Mouse (Mus musculus) adrenal gland, adult 10 weeks (tissue): ENCODE data around the gene Gm28035. TPM values are rescaled to one million over a fixed set of nuclear protein-coding genes. Genes with fewer than 3 reads are reported as not detected.

Experiments used
- polyA plus RNA-seq: library from polyadenylated mRNA; stranded (reverse); fragments of 350-450 nt; fragmentation: Illumina TruSeq; extraction: RNeasy Lipid Tissue Mini Kit (QIAGEN cat#74804); gene quantifications from one replicate; pipeline ENCODE4 v1.2.3, GENCODE M21; 2014; ENCODE audit warnings: low read depth, low replicate concordance

Gene Gm28035
- polyA plus RNA-seq, result not detected

DNA sequence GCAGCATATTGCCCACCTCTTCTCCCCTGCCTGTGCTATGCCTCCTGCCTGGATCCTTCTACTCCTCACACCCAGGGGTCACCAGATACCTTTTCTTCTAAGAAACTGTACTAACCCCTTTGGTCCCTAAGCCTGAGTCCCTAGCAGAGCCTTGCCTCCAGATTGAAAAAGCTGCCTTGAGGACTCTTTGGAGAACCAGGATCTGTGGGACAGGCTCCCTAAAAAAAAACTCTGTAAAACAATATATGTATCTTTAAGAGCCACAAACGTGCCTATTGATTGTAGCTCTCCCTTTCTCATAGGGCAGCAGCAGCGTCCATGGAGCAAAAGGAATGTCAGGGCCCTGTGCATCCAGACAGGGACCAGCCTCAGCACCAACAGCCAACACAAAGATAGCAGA, at the start of gene Gm28035:
Gm28035 (plus strand) TSS at position 301 of the 400 bp plus-strand sequence.

DNA sequence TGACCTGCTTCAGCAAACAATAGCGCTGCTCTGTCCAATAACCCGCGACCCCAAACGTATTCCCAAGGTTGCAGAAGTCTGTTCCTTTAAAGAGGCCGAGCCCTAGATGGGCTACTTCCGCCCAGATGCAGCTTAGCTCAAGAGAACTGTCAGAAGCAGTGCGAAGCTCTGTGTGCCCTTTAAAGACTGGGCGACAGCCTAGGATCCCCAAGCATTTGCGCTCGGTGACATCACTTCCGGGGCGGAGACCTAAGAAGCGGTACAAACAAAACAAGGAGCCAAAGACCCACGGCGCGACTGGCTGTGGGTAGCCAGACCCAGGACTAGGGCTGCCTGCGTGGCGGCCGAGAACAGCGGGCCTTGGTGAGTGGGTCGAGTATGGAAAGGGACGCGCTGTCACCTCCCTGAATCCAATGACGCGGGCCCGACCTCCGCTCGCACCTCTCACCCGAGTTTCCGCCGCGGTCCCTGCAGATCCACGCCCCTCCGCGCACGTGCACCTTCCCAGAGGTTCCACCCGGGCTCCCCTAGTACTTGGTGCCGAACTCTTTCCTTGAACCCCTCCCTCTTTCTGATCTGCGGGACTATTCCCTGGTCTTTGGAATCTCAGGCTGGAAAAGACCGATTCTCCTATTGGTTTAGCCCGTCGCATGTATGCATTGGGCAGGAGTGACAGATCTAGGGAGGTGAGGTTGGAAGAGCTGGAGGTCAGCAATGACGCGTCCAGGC, 34.6 kb upstream of the Gm28035 start, which contains the start of gene Kyat1:
Kyat1 (minus strand) TSS at position 219 of the 729 bp plus-strand sequence.

GRCm38 (mm10) chr2:30237199-30237880, 3.0 kb upstream of the Gm28035 start, which contains the start of gene Lrrc8a:
Gene Lrrc8a (plus strand): TSS chr2:30237715.

GRCm38 (mm10) chr2:30265767-30266253, 25.4 kb downstream of the Gm28035 start, which contains the start of gene Phyhd1:
Gene Phyhd1 (plus strand): TSS chr2:30266203.

GRCm38 (mm10) chr2:30280743-30281142, 40.4 kb downstream of the Gm28035 start, which contains the start of gene Gm28038:
Gene Gm28038 (plus strand): TSS chr2:30281043.

DNA sequence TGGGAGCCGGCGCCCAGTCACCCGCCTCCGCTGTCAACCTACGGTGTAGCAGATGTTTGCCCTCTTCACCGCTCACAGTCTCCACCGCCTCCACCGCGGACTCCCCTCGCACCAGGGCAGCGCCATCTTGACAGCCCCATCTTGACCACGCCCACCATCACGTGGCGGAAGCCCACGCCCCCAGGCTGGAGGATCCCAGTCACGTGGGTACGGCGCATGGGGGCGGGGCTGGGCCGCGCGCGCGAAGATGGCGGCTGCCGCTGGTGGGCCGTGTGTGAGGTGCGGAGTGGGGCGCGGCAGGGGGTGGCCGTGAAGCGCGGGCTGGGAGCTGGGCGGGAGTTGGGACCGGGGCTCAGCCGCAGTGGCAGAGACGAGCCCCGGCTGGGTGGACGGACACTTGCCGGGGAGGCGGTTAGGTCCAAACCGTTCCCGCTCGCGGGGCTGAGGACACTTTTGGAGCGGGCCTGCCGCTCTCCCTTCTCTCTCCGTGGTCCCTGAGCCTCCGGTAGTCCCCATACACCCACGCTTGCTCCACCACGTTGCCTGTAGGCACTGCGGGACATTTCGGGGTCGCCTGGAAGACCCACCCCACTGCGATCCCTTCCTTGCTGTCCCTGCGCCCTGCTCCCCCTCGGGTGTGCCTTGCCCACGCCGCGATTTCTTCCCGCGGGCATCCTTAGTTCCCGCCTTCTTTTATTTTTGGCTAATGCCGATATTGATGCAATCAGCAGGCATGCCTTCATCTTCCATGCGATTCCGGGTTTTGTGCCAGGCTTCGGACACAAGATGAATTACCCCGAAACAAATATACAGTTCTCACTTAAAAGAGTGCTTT, 46.0 kb downstream of the Gm28035 start, which contains the start of the genes Dolk and Nup188:
Dolk (minus strand) TSS at position 143 of the 835 bp plus-strand sequence.
Nup188 (plus strand) TSS at position 206 of the 835 bp plus-strand sequence.

Other genes with a start within 250 kb of the Gm28035 start
- gene Wdr34, start 191.7 kb upstream of the Gm28035 start, polyA plus RNA-seq, result 0.41 TPM
- gene Set, start 183.2 kb upstream of the Gm28035 start, polyA plus RNA-seq, result 563 TPM
- 0.17 TPM for gene Pkn3, start 162.9 kb upstream of the Gm28035 start, polyA plus RNA-seq
- gene Zdhhc12, start 146.9 kb upstream of the Gm28035 start, polyA plus RNA-seq, result 3.4 TPM
- 2.3 TPM for gene Zer1, start 116.0 kb upstream of the Gm28035 start, polyA plus RNA-seq
- gene Tbc1d13, start 106.8 kb upstream of the Gm28035 start, polyA plus RNA-seq, result 14.1 TPM
- not detected for gene Endog, start 69.1 kb upstream of the Gm28035 start, polyA plus RNA-seq
- gene Spout1, start 62.1 kb upstream of the Gm28035 start, polyA plus RNA-seq, result 1.9 TPM
- 0.47 TPM for gene Kyat1, start 34.7 kb upstream of the Gm28035 start, polyA plus RNA-seq
- gene Lrrc8a, start 2.9 kb upstream of the Gm28035 start, polyA plus RNA-seq, result 3.6 TPM
- 1.8 TPM for gene Phyhd1, start 25.6 kb downstream of the Gm28035 start, polyA plus RNA-seq
- gene Gm28038, start 40.5 kb downstream of the Gm28035 start, polyA plus RNA-seq, result not detected
- gene Dolk, start 45.8 kb downstream of the Gm28035 start, polyA plus RNA-seq, result 11.3 TPM
- 15.6 TPM for gene Nup188, start 45.8 kb downstream of the Gm28035 start, polyA plus RNA-seq
- not detected for gene Sh3glb2, start 118.8 kb downstream of the Gm28035 start, polyA plus RNA-seq
- gene Miga2, start 123.7 kb downstream of the Gm28035 start, polyA plus RNA-seq, result 1.7 TPM
- gene Dolpp1, start 151.7 kb downstream of the Gm28035 start, polyA plus RNA-seq, result 1.3 TPM
- gene Crat, start 175.2 kb downstream of the Gm28035 start, polyA plus RNA-seq, result 18.5 TPM
- 3.8 TPM for gene Ptpa, start 175.5 kb downstream of the Gm28035 start, polyA plus RNA-seq
- not detected for gene Ier5l, start 233.7 kb downstream of the Gm28035 start, polyA plus RNA-seq